Mouse (Mus musculus) heart, embryonic 10.5 days (tissue): ENCODE results near the gene Pcgf1. TPM values are rescaled to one million over a fixed set of nuclear protein-coding genes. Genes with fewer than 3 reads are reported as not detected.
A peak's percentile ranks its signal among the peaks of the same experiment; 100 is the strongest.

Source experiments
- DNase-seq: peaks from one replicate; pipeline ENCODE4 v3.0.0-alpha.2; 2017; ENCODE audit warnings: low spot score
- H3K27ac ChIP-seq: fragments of 300-500 bp; sonication (generic); 2 replicates; pipeline ENCODE4 v1.5.1; 2016; ENCODE audit warnings: mild to moderate bottlenecking
- H3K27me3 ChIP-seq: fragments of 300-500 bp; sonication (generic); 2 replicates; pipeline ENCODE4 v1.6.1; 2016; ENCODE audit warnings: mild to moderate bottlenecking; ENCODE audit not compliant: poor library complexity, insufficient read depth, severe bottlenecking
- H3K36me3 ChIP-seq: fragments of 300-500 bp; sonication (generic); 2 replicates; pipeline ENCODE4 v1.6.1; 2016; ENCODE audit warnings: mild to moderate bottlenecking, moderate library complexity
- H3K4me1 ChIP-seq: fragments of 300-500 bp; sonication (generic); 2 replicates; pipeline ENCODE4 v1.6.1; 2016; ENCODE audit warnings: mild to moderate bottlenecking
- H3K4me3 ChIP-seq: fragments of 300-500 bp; sonication (generic); 2 replicates; pipeline ENCODE4 v1.5.1; 2016; ENCODE audit warnings: mild to moderate bottlenecking, moderate library complexity
- H3K9me3 ChIP-seq: fragments of 300-500 bp; sonication (generic); 2 replicates; pipeline ENCODE4 v1.6.1; 2016; ENCODE audit warnings: mild to moderate bottlenecking, moderate library complexity
- WGBS: fragments of 180-500 bp; shearing (Covaris S2); methylation state at CpG from one replicate; pipeline ENCODE4 v1.1.7; 2016; 5-methylcytosine and 5-hydroxymethylcytosine counted together
- polyA plus RNA-seq: library from polyadenylated mRNA; unstranded; fragments of >200 nt; fragmentation: Nextera tagmentation; extraction: Ambion mirVana; gene quantifications from 2 replicates; pipeline ENCODE4 v1.2.1, GENCODE M21; 2016

The Pcgf1 gene
- polyA plus RNA-seq, 1 experiment from 2014 or later, result 24.4 TPM

DNA sequence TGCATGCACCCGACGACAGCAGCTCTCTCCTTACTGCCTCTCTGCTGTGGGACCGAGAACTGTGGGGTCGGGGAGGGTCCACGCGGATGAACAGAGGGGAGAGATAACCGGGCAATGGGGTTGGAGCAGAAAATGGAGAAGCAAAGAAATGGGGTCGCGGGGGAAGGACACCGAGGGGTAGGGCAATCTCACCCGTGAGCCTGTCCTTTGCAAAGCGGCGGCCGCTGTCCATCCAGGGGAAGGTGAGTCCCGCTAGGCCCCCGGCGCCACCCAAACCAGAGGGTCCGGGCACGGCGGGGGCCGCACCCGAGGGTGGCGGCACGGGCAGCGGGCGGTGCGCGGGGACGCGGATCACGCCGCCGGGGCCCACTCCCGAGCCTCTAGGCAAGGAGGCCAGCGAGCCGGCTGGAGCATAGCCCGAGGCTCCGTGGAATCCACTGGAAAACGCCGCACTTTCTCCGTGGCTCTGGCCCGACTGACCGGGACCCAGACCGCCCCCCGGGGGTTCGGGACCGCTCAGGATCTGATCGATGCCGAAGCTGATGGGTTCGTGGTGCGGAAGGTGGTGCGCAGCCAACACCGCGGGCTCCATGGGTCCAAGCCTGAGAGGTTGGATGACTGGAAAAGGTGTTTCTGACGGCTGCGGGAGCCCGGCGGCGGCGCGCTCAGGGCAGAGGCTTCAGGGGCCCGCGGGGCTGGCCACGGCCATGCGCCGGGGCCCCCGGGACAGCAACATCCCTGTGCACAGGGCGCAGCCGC, 8.0 kb upstream of the Pcgf1 start:
- peak overlapping the region; percentile 49 for H3K4me3 ChIP-seq
- H3K36me3 ChIP-seq, result no peaks in the 10 kb centered on the region
- peaks cover 30% of the 10 kb centered on the region for H3K4me1 ChIP-seq
- WGBS, result 3% methylated on average over 69 of the region's 69 CpGs
- peaks cover 100% of the 10 kb centered on the region for H3K27me3 ChIP-seq
- H3K27ac ChIP-seq, result no peak overlapping the region
- no peaks in the 10 kb centered on the region for H3K9me3 ChIP-seq
- no peak for DNase-seq

DNA sequence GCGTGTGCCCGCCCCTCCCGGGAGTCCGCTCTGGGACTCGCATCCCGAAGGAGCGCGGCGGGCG, 7.6 kb upstream of the Pcgf1 start, which contains the start of gene Tlx2:
Tlx2 (minus strand) TSS at position 47 of the 64 bp plus-strand sequence.
- Histone ChIP-seq H3K27ac (no peak within 1 kb of the TSS), H3K4me3 (peak within 1 kb of the TSS; percentile 49), H3K4me1 (peaks cover 30% of the 10 kb centered on the region), H3K9me3 (no peaks in the 10 kb centered on the region), H3K36me3 (no peaks in the 10 kb centered on the region), H3K27me3 (peaks cover 100% of the 10 kb centered on the region)
- no peak for DNase-seq
- WGBS, result 2% methylated on average over 10 of the region's 10 CpGs

DNA sequence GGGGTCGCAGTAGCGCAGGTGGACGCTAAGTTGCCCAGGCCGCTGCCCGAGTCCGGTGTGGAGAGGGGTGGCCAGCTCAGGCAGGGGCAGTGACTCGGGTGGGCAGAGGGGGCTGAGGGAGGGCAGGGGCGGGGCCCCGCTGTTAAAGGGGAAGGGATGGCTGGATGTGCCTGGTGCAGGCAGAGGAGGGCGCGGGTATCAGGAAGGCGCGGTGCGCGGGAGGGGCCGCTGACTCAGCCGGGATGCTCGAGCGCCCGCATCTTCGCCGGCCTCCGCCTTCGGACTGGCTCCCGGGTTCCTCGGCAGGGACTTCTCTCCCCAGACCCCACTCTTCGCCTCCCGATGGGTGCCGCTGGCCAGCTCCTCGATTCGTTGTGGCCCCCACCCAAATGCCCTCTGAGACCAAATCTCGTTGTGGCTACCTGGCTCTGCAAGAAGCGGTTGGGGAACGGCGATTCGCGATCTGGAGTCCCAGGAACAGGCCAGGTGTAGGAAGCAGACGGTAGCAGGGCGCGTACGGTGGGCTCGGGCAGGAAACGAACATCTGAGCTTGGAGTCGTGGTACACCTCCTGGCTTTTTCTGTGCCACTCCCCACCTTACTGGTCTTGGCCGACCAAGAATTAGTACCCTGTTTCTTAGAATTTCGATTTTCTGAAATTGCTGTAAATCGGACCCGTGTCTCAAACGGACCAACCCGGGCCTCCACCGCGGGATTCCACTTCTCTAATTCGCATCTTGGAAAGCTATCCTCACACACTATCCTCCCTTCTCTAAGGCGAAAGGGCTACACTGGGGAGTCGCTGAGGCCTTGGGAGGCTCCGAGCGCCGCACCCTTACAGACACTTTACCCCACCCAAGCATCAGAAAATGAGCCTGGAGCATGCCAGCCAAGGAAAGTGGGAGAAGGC, 7.1 kb upstream of the Pcgf1 start:
- peaks cover 30% of the 10 kb centered on the region for H3K4me1 ChIP-seq
- peak overlapping the region; percentile 49 for H3K4me3 ChIP-seq
- DNase-seq, result no peak
- WGBS, result under 1% methylated on average over 56 of the region's 58 CpGs
- H3K27me3 ChIP-seq, result peaks cover 100% of the 10 kb centered on the region
- H3K27ac ChIP-seq, result no peak overlapping the region
- H3K9me3 ChIP-seq, result no peaks in the 10 kb centered on the region
- no peaks in the 10 kb centered on the region for H3K36me3 ChIP-seq

DNA sequence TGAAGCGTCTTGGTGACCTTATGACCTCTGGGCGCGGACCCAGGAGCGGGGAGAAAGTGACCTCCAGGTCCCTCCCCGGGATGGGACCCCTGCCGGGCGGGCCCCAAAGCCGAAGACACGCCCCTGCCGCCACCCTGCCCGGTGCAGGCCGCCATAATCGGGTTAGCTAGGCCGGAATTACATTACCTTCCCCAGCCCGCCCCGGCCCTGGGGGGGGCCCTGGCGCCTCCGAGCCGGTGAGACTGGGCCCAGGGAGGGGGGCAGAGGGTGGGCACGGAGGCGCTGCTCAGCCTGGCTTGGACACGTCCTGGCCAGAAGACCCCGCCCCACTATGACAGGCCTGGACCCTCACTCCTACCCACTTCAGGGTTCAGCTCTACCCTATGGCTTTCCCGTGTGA, 6.4 kb upstream of the Pcgf1 start:
- peaks cover 30% of the 10 kb centered on the region for H3K4me1 ChIP-seq
- peak overlapping the region; percentile 36 for H3K4me3 ChIP-seq
- peaks cover 100% of the 10 kb centered on the region for H3K27me3 ChIP-seq
- no peak overlapping the region for H3K27ac ChIP-seq
- H3K9me3 ChIP-seq, result no peaks in the 10 kb centered on the region
- WGBS, result under 1% methylated on average over 22 of the region's 24 CpGs
- no peak for DNase-seq
- no peaks in the 10 kb centered on the region for H3K36me3 ChIP-seq

DNA sequence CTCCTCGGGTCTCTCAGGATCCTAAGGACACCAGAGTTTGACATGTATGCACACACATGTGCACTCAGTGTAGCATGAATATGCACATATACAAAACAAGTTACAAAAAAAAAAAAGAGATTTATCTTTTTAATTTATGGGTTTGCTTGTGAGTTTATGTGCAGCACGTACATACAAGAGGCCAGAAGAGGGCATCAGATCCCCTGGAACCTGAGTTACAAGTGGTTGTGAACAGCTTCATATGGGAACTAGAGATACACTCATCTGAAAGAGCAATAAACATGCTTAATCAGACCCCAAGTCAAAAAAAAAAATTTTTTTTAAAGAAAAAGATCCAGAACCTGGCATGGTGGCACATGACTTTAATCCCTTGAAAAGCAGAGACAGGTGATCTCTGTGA, 2.7 kb upstream of the Pcgf1 start:
- DNase-seq, result no peak
- Histone ChIP-seq H3K4me3 (no peak overlapping the region), H3K4me1 (peaks cover 29% of the 10 kb centered on the region), H3K9me3 (no peaks in the 10 kb centered on the region), H3K27ac (no peak overlapping the region), H3K36me3 (peaks cover 2% of the 10 kb centered on the region), H3K27me3 (peaks cover 74% of the 10 kb centered on the region)
- WGBS, result 17% methylated on average over 2 of the region's 2 CpGs

DNA sequence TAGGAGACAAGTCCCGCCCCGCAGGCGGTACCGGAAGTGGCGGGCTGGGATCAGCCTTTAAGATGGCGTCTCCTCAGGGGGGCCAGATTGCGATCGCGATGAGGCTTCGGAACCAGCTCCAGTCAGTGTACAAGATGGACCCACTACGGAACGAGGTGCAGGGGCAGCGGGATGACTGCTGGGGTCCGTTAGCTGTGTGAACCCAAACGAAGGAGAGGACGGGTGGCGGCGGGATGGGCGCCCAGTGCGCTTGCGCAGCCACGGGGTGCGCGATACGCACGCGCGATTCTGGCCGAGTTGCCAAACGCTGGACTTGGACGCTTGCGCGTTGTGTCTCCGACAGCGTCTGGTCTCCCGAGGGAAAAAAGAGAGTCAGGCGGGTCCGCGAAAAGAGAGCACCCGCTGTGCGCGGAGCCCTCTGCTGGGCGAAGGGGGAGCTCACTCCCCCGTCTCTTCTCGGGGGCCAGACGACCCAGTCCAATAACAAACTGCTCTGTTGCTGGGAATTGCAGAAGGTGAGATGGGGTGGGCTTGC, 722 bp downstream of the Pcgf1 start:
- H3K4me1 ChIP-seq, result peaks cover 13% of the 10 kb centered on the region
- H3K27ac ChIP-seq, result peak overlapping the region; percentile 95
- under 1% methylated on average over 46 of the region's 46 CpGs for WGBS
- peak overlapping the region; percentile 87 for H3K4me3 ChIP-seq
- H3K36me3 ChIP-seq, result peaks cover 29% of the 10 kb centered on the region
- no peaks in the 10 kb centered on the region for H3K9me3 ChIP-seq
- DNase-seq, result peak; percentile 99
- peaks cover 73% of the 10 kb centered on the region for H3K27me3 ChIP-seq

DNA sequence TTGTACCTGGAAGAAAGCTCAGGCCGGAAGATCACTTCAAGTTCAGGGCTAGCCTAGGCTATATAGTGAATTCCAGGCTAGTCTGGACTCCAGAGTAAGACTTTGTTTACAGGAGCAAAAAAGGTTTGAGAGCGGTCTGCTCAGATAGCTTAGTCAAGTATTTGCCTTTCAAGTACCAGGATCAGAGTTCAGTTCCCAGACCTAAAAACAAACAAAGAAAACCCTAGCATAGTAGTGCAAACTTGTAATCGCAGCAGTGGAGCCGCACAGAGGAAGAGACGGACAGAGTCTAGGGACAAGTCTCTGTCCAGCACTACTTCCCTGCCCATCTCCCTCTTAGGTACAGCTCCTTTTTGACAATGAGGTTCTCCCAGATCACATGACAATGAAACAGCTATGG, 2.5 kb downstream of the Pcgf1 start:
- H3K36me3 ChIP-seq, result peaks cover 29% of the 10 kb centered on the region
- DNase-seq, result no peak
- H3K9me3 ChIP-seq, result no peaks in the 10 kb centered on the region
- H3K27me3 ChIP-seq, result peaks cover 73% of the 10 kb centered on the region
- peaks cover 13% of the 10 kb centered on the region for H3K4me1 ChIP-seq
- WGBS, result 93% methylated on average over 5 of the region's 5 CpGs
- H3K27ac ChIP-seq, result no peak overlapping the region
- H3K4me3 ChIP-seq, result no peak overlapping the region

DNA sequence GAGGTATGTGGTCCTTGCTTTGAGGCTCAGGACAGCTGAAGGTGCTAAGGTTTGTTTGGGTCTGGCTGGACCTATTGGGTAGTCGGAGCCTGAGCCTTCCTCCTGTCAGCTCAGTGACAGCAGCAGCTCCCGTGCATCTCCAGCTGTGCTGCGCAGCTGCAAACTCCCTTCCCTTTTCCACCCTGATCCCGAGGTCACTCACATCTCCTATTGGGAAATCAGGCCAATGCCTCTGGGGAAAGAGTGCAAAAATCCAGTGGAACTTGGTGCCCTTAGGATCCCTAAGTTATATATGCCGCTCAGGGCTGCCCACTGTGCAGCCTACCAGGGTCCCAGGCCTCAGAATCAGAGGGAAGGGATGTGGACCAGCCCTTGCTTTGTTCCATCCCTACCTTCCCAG, 5.8 kb downstream of the Pcgf1 start:
- DNase-seq, result no peak
- Histone ChIP-seq H3K27ac (no peak overlapping the region), H3K9me3 (no peaks in the 10 kb centered on the region), H3K4me3 (no peak overlapping the region), H3K4me1 (peaks cover 39% of the 10 kb centered on the region), H3K36me3 (peaks cover 29% of the 10 kb centered on the region), H3K27me3 (peaks cover 85% of the 10 kb centered on the region)
- WGBS, result 11% methylated on average over 5 of the region's 5 CpGs

DNA sequence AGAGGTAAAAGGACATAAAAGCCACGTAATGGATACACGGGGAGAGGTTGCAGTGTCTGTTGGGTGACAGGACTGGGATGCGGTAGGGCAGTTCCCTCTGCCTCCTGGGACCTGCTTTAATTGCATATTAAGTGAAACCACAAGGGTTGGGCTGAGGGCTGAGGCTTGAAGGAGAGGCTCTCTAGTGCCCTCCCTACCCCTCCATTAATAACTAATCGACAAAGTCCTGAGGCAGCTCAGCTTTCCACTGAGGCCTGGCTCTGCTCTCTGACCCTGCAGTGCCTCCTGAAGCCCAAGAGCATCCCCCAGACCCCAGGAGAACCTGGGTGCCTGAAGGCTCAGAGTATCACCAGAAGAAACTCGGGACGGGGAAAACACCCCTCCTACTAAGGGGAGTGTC, 6.8 kb downstream of the Pcgf1 start:
- Histone ChIP-seq H3K27me3 (peaks cover 92% of the 10 kb centered on the region), H3K4me1 (peaks cover 32% of the 10 kb centered on the region), H3K4me3 (no peak overlapping the region), H3K36me3 (peaks cover 29% of the 10 kb centered on the region), H3K9me3 (no peaks in the 10 kb centered on the region), H3K27ac (no peak overlapping the region)
- WGBS, result 9% methylated on average over 6 of the region's 6 CpGs
- DNase-seq, result no peak

DNA sequence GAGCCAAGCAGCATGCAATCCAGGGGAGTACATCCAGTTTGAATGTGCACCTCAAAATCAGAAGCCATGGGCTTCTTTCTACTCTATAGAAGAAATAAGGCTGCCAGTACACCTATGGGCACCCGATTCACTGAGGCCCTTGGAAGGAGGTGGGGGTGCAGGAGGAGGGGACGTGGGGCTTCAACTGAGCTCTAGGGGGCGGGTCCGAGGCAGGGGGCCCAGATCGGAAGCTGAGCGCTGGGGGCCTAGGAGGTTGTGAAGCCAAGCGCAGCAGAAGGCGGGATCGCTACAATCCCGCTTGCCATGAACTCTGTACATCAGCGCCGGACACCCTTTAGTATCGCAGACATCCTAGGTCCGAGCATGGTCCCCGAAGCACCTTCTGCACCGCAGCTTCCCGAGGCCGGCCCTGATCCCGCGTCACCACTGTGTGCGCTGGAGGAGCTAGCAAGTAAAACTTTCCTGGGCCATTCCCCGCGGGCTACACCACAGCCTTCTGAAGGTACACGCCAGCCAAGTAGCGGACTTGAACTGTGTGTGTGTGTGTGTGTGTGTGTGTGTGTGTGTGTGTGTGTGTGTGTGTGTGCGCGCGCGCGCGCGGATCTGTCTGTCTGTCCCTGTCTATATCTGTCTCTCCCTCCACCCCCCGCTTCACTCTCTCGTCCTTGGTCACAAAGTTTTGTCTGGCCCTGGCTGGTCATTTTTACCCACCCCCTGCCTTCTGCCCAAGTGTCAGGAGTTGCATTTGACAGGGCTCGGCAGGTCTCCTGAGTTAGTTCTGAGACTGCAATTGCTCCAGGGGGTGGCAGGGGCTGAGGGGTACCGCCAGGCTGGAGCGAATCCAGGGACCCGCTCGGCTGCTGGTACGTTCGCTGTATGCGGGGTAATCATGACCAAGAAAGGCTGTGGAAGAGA, 8.7 kb downstream of the Pcgf1 start, which contains the start of gene Lbx2:
Lbx2 (plus strand) TSS at position 247 of the 915 bp plus-strand sequence.
- no peak for DNase-seq
- H3K27ac ChIP-seq, result no peak within 1 kb of the TSS; the same call in 1 of the 2 replicates
- WGBS, result 2% methylated on average over 42 of the region's 42 CpGs
- peaks cover 89% of the 10 kb centered on the region for H3K27me3 ChIP-seq
- H3K9me3 ChIP-seq, result no peaks in the 10 kb centered on the region
- peaks cover 29% of the 10 kb centered on the region for H3K4me1 ChIP-seq
- peaks cover 13% of the 10 kb centered on the region for H3K36me3 ChIP-seq
- H3K4me3 ChIP-seq, result peak within 1 kb of the TSS; percentile 55

DNA sequence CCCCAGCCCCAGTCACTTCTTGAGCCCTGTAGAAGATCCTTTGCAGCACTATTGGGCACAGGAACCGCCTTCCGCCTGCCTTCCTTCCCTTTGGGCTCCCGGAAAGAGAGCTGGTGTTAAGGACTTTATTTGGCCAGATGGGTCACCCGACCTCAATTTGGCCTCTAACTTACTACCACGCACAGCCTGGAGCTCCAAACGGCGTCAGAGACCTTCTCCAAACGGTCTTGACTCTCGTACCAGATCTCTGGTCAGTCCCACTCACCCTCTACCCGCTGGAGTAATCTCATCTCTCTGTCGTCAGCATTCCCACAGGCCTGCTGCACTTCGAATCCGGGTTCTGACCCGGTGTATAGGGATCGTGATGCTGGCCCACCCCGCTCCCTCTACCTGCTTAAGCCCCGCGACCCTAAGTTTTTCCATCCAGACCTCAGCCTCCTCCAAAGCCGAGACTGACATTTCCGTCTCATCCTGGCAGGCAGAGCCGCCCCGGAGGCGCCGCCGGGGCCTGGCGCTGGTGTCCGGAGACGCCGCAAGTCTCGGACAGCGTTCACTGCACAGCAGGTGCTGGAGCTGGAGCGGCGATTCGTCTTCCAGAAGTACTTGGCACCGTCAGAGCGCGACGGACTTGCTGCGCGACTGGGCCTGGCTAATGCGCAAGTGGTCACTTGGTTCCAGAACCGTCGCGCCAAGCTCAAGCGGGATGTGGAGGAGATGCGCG, 9.7 kb downstream of the Pcgf1 start:
- Histone ChIP-seq H3K36me3 (peaks cover 3% of the 10 kb centered on the region), H3K27ac (no peak overlapping the region; the same call in 1 of the 2 replicates), H3K27me3 (peaks cover 79% of the 10 kb centered on the region), H3K4me1 (peaks cover 29% of the 10 kb centered on the region), H3K4me3 (peak overlapping the region; percentile 55), H3K9me3 (no peaks in the 10 kb centered on the region)
- DNase-seq, result no peak
- 2% methylated on average over 47 of the region's 47 CpGs for WGBS

DNA sequence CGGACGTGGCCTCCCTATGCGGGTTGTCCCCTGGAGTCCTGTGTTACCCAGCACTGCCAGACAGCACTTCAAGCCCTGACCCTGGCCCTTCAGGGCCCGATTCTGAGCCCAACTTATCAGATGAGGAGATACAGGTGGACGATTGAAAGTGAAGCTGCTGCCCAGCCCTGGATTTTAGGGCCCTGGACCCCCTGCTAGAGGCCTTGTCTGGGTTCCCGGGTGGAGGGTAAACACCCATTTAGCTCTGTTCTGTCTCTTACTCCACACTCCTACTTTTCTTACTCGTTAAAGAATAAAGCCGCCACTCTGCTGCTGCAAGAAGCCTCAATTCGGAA, 10.2 kb downstream of the Pcgf1 start:
- 10% methylated on average over 9 of the region's 9 CpGs for WGBS
- H3K9me3 ChIP-seq, result no peaks in the 10 kb centered on the region
- H3K27ac ChIP-seq, result no peak overlapping the region
- no peak for DNase-seq
- peaks cover 79% of the 10 kb centered on the region for H3K27me3 ChIP-seq
- H3K4me3 ChIP-seq, result peak overlapping the region; percentile 55
- peaks cover 29% of the 10 kb centered on the region for H3K4me1 ChIP-seq
- H3K36me3 ChIP-seq, result no peaks in the 10 kb centered on the region
